Mouse (Mus musculus) c-Kit-positive CD71-positive TER-119-negative erythroid progenitor cells, embryonic 14.5 days (primary cell): Measurements from ENCODE around the gene Dusp10.

Source experiments
- DNase-seq: peaks from one replicate; pipeline ENCODE4 v3.0.0-alpha.2; 2013; ENCODE audit warnings: low read depth

Dusp10 gene

DNA sequence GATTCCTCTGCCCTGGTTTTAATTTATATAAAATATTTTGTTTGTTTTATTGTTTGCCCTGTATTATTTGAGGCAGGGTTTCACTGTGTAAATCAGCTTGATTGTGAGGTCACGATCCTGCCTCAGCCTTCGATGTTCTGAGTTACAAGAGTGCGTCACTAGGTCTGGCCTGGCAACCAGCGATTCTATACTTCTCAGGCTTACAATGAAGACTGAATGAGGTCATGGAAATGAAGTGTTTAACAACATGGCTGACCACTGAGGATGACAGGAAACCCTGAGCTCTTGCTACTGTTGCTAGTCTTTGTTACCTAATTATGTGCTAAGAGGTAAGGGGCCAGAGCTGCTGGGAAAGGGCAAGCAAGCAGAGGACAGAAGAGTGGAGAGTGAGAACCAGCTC, at the start of gene Dusp10:
Gene Dusp10 (plus strand): TSS at position 197 of the 400 bp plus-strand sequence.
- no peak for DNase-seq

- no peak for DNase-seq
Measured at GRCm38 (mm10) chr1:183965341-183965740, 47.8 kb upstream of the Dusp10 start.

- DNase-seq = no peak
Measured at GRCm38 (mm10) chr1:183969265-183969664, 43.8 kb upstream of the Dusp10 start.

GRCm38 (mm10) chr1:183979814-183980243, 33.3 kb upstream of the Dusp10 start:
- no peak for DNase-seq

GRCm38 (mm10) chr1:183982108-183982507, 31.0 kb upstream of the Dusp10 start:
- DNase-seq = no peak

DNA sequence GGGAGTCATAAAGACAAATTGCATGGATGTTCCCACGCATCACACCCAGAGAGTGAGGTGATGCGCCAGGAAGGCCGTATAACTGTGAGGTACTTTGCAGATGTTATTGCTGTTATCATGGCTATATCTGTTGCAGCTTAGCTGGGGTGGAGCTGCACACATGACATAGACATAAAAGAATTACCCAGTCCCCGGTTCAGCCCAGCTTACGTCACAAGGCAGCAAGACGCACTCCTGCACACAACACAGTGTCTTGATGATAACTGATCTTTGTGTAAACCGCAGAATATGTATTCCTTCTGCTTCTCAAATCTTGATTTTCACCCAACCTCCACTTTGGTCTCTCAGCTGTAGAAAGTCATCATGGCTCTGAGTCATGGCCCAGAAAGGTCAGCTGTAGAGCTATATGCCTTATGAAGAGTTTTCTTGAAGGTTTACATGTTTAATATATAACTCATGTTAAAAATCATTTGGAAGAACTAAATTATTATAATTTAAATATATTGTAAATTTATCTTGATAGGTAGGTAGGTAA, 25.3 kb upstream of the Dusp10 start:
- DNase-seq = no peak

DNA sequence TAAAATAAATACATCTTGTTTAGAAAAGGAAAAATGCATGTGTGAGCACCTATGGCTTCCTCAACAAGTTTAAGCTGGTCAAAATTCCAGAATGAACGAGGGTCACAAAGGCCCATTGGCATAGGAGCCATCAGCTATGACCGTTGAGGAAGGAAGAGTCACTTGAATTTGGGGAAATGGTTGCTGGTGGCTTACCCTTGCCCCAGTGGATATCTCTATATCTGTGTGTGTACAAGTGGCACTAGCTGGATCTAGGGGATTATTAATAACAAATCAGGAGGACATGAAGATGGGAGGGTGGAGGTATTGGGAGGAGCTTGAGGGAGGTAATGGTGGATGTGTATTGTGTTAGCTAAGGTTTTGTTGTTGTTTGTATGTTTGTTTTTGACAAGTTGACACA, 21.2 kb upstream of the Dusp10 start:
- no peak for DNase-seq

DNA sequence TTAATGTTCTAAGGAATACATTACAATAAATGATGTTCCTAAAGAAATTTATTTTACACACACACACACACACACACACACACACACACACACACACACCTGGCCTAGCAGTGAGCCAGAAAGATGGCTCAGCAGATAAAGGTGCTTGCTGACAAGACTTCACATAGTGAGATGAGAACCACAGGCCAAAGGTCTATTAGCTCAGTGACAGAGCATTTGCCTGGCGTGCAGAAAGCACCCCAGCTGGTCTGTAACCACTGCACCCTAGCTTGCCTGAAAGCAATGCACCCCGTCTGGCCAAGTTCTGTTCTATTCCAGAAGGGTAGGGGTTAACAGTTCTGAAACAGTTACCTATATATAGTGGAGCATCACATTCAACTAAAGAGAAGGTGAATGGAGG, 15.9 kb upstream of the Dusp10 start:
- DNase-seq = no peak

- no peak for DNase-seq
Measured at GRCm38 (mm10) chr1:184002470-184002869, 10.6 kb upstream of the Dusp10 start.

GRCm38 (mm10) chr1:184004311-184004710, 8.8 kb upstream of the Dusp10 start:
- no peak for DNase-seq

GRCm38 (mm10) chr1:184005315-184006058, 7.6 kb upstream of the Dusp10 start:
- DNase-seq = no peak

- DNase-seq = no peak
Measured at GRCm38 (mm10) chr1:184006086-184006485, 7.0 kb upstream of the Dusp10 start.

GRCm38 (mm10) chr1:184011311-184011710, 1.8 kb upstream of the Dusp10 start:
- no peak for DNase-seq

GRCm38 (mm10) chr1:184014091-184014490, 989 bp downstream of the Dusp10 start:
- no peak for DNase-seq

- no peak for DNase-seq
Measured at GRCm38 (mm10) chr1:184015995-184016730, 3.1 kb downstream of the Dusp10 start.

DNA sequence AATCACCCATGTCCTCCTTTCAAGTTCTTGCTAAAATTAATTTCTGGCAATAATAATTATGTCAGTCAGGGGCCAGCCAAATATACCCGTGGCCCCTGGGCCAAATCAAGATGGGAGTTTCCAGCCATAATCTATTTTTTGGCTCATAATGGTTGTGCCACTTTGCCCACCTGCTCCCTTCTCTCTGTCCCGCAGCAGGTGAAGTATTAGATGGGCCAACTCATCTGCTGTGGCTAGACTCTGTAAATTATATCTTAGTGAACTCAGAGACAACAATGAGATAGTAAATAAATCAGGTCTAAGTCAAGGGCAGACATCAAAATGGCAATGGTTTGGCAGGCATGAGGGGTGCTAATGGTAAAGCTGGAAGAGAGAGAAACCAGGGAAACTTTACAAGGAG, 4.5 kb downstream of the Dusp10 start:
- no peak for DNase-seq

DNA sequence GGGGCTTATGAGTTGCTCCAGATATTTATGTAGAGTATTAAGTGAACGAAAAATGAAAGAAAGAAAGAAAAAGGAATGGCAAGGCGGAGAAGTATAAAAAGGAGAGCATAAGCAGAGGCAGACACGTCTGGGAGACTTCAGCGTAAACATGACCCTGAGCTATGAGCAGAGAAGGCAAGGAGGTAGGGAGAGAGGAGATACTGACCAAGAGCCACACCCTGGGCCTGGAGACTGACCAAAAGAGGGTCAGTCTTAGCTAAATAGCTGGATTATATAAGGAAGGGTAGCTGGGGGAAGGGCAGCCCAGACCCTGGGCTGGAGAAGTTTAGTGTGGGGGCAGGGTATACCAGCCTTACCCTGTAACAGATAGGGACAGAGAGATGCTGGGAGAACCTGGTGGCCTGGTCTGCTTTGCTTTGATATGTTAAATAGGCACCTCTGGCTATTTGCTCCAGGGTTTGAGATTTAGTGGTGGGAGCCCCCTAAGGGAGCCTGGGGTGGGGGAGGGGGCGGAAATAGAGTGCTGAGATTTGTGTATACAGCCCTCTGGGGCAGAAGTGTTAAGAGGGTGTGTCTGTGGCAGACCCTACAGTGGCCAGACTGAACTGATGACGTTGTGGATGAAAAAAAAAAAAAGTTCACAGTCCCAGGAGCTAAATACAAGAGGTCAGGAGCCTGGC, 6.1 kb downstream of the Dusp10 start:
- no peak for DNase-seq

DNA sequence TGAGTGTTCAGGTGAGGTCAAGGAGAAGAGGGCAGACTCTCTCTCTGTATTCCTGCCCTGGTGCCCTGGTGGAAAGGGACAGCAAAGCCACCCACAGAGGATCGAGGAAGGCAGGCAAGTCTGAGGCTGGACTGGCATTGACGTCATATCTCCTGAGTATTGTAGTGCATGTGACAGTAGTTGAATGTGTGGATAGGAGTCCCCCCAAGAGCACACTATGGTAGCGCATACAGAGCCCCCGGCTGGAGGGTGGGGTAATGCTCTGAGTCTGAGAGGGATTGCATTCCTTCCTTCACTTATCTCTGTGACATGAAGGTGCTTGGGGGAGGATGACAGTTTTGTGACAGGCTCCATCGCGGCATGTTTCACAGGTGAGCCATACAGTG, 6.6 kb downstream of the Dusp10 start:
- no peak for DNase-seq

DNA sequence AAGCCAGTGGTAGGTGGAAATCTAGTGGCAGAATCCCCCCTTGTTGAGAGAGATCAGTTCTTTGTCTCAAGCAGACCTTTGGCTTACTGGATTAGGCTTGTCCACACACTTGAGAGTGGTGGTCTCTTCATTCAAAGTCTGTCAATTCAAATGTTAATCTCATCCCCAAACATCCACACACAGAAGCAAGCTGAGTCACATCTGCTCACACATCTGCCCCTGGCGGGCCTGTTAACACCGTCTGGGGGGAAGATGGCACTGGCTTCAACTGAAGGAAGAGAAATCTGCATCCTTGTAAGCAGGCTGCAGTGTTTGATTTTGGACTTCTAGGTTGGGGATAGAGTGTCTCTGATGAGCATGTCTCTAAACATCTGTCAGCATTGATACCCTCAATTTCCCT, 10.9 kb downstream of the Dusp10 start:
- no peak for DNase-seq

GRCm38 (mm10) chr1:184024631-184025030, 11.5 kb downstream of the Dusp10 start:
- DNase-seq = no peak

DNA sequence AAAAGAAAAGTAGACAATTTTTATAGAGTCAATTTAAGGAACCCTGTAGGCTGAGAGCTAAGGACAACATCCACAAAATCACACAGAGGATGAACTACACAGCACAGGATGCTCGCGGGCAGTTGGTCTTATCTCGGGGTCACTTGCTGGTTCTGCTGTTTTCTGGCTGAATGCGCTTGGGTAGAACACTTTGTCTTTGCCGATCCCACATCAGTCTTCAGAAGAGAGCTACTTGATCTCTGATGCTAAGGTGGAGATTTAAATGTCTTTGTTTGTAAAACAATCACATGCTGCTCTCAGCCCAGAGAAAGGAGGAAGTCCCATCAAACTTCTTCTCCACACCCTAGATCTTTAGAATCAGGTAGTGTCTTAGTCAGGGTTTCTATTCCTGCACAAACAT, 12.0 kb downstream of the Dusp10 start:
- DNase-seq = no peak

DNA sequence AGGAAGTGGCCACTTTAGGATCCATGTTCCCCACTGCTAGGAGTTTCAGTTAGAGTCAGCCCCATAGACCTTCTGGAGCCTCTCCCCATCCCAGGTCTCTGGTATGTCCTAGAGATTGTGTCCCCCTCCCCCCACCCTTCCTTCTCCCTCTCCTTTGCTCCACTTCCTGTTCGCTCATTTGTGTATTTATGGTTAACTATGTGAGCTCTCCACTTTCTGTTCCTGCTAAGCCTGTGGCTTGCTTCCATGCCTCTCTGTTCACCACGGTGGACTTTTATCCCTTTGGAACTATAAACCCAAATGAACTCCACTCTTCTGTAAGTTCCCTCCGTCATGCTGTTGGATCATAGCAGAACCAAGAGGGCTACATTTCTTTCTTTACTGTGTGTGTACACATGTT, 13.9 kb downstream of the Dusp10 start:
- DNase-seq = no peak
